Mouse (Mus musculus): ENCODE measurements at regions not wholly inside any gene's neighbourhood (a gene's known extent, or its start where the extent isn't known, plus 50 kb on each side); places are given as distances from the start of the nearest gene placed in this dataset.

DNA sequence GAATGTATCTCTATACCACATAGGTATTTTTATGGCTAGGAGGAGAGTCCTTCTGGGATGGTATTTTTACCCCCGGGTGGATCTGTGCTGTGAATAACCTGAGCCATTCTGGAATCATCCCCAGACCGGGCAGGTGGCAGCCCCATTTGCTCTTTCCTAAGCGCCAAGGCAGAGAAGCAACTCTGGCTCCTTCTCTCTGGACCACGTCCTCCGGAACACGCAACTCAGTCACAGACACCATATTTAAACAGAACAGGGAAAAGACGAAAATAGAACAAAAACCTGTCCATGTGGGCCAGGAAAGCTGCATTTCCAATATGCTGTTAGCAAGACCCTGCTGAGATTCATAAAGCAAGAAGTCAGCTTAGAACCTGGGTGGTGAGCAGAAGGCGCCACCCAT lies 389.6 kb downstream of the Bcl11a start:
- TF ChIP-seq CTCF (conservative IDR thresholded peaks at IDR 0.05; ENCODE audit: low read length) (no peak), POU5F1 (IDR thresholded peaks at IDR 0.05; ENCODE audit: borderline replicate concordance, low read length) (no peak), NANOG (IDR thresholded peaks at IDR 0.05; ENCODE audit: borderline replicate concordance, low read length) (no peak)

Data from E14TG2a.4 (cell line).